Mouse (Mus musculus): ENCODE measurements at regions not wholly inside any gene's neighbourhood (a gene's known extent, or its start where the extent isn't known, plus 50 kb on each side); places are given as distances from the start of the nearest gene placed in this dataset.

GRCm38 (mm10) chr7:145105831-145106493 is 102.0 kb downstream of the 1810010D01Rik start:
- no peak for TF ChIP-seq TCF12 (IDR thresholded peaks at IDR 0.05; ENCODE audit: insufficient read depth, poor library complexity, severe bottlenecking)
- no peak for TF ChIP-seq POLR2A (IDR thresholded peaks at IDR 0.05; ENCODE audit: insufficient read length, low read depth)

Data from myocyte (in vitro differentiated cells).